Mouse (Mus musculus) forebrain, embryonic 15.5 days (tissue): ENCODE results near the gene Fpr2. TPM values are rescaled to one million over a fixed set of nuclear protein-coding genes. Genes with fewer than 3 reads are reported as not detected.

Source experiments
- ATAC-seq: fragments of 200-750 bp; cut with Nextera tagmentation; replicated peaks from 2 replicates; pipeline ENCODE4 v1.8.0; 2017; ENCODE audit warnings: mild to moderate bottlenecking, moderate TSS enrichment, moderate library complexity
- H3K27ac ChIP-seq: fragments of 300-500 bp; sonication (generic); replicated peaks from 2 replicates; pipeline ENCODE4 v1.5.1; 2015; ENCODE audit warnings: mild to moderate bottlenecking, inconsistent platforms
- H3K27me3 ChIP-seq: fragments of 300-500 bp; sonication (generic); 2 replicates; pipeline ENCODE4 v1.6.1; 2015; ENCODE audit warnings: inconsistent platforms
- H3K36me3 ChIP-seq: fragments of 300-500 bp; sonication (generic); 2 replicates; pipeline ENCODE4 v1.6.1; 2015; ENCODE audit warnings: mild to moderate bottlenecking, inconsistent platforms
- H3K4me1 ChIP-seq: fragments of 300-500 bp; sonication (generic); 2 replicates; pipeline ENCODE4 v1.6.1; 2015; ENCODE audit warnings: inconsistent platforms
- H3K4me2 ChIP-seq: fragments of 300-500 bp; sonication (generic); replicated peaks from 2 replicates; pipeline ENCODE4 v1.6.1; 2015; ENCODE audit warnings: mild to moderate bottlenecking, inconsistent platforms
- H3K4me3 ChIP-seq: fragments of 300-500 bp; sonication (generic); 2 replicates; pipeline ENCODE4 v1.5.1; 2015; ENCODE audit warnings: mild to moderate bottlenecking, inconsistent platforms
- H3K9ac ChIP-seq: fragments of 300-500 bp; sonication (generic); replicated peaks from 2 replicates; pipeline ENCODE4 v1.6.1; 2015; ENCODE audit warnings: mild to moderate bottlenecking, inconsistent platforms
- H3K9me3 ChIP-seq: fragments of 300-500 bp; sonication (generic); 2 replicates; pipeline ENCODE4 v1.6.1; 2016; ENCODE audit warnings: inconsistent platforms
- WGBS: fragments of 180-500 bp; shearing (Covaris S2); methylation state at CpG from one replicate; pipeline ENCODE4 v1.1.7; 2015; ENCODE audit warnings: mixed read lengths; 5-methylcytosine and 5-hydroxymethylcytosine counted together
- polyA plus RNA-seq: library from polyadenylated mRNA; unstranded; fragments of >200 nt; fragmentation: Nextera tagmentation; extraction: Ambion mirVana; gene quantifications from 2 replicates; pipeline ENCODE4 v1.2.1, GENCODE M21; 2015

Gene Fpr2
- polyA plus RNA-seq, 1 experiment from 2014 or later = not detected

GRCm38 (mm10) chr17:17856612-17857011 is 31.0 kb upstream of the Fpr2 start:
- H3K9ac ChIP-seq = no peak overlapping the region

DNA sequence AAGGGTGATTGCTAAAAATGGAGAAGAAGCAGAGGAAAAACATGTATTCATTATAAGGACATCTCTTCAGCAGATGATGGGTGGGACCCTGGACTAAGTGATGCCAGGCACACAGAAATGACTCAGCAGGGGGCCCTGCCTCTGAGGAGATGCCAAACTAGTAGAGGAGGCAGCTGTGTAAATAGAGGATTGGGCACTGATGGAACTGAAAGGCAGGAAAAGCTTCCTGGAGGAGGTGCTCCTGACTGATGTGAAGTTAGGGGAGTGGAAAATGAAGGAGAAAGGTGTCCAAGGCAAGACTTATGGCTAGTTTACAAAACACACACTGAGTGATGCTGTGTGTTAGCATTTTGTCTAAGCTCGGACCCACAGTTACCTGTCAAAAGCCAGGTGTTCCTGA is 30.2 kb upstream of the Fpr2 start:
- no peak overlapping the region for H3K4me3 ChIP-seq
- WGBS = 90% methylated on average over 1 of the region's 1 CpGs
- no peaks in the 10 kb centered on the region for H3K27me3 ChIP-seq
- H3K9ac ChIP-seq = no peak overlapping the region
- no peak overlapping the region for H3K27ac ChIP-seq
- no peaks in the 10 kb centered on the region for H3K36me3 ChIP-seq
- no peaks in the 10 kb centered on the region for H3K9me3 ChIP-seq
- no peaks in the 10 kb centered on the region for H3K4me1 ChIP-seq
- no peak overlapping the region for H3K4me2 ChIP-seq
- ATAC-seq = no peak

More at GRCm38 (mm10) chr17:17856612-17857011, 31.0 kb upstream of the Fpr2 start:
- H3K4me2 ChIP-seq = no peak overlapping the region
- no peaks in the 10 kb centered on the region for H3K9me3 ChIP-seq
- H3K36me3 ChIP-seq = no peaks in the 10 kb centered on the region
- no peak overlapping the region for H3K27ac ChIP-seq
- no peaks in the 10 kb centered on the region for H3K27me3 ChIP-seq
- no peaks in the 10 kb centered on the region for H3K4me1 ChIP-seq
- ATAC-seq = peak; percentile 16; the same call in 1 of the 2 replicates
- H3K4me3 ChIP-seq = no peak overlapping the region
- 81% methylated on average over 1 of the region's 1 CpGs for WGBS

GRCm38 (mm10) chr17:17860110-17860509 is 27.5 kb upstream of the Fpr2 start:
- H3K9ac ChIP-seq = no peak overlapping the region
- 98% methylated on average over 3 of the region's 3 CpGs for WGBS

GRCm38 (mm10) chr17:17862360-17862759 is 25.3 kb upstream of the Fpr2 start:
- Histone ChIP-seq H3K27me3 (no peaks in the 10 kb centered on the region), H3K27ac (no peak overlapping the region), H3K9ac (no peak overlapping the region), H3K36me3 (0 out of 2 replicates have a peak, but pooled peaks cover 3% of the 10 kb centered on the region), H3K9me3 (no peaks in the 10 kb centered on the region), H3K4me1 (no peaks in the 10 kb centered on the region), H3K4me2 (no peak overlapping the region), H3K4me3 (no peak overlapping the region)
- WGBS = 83% methylated on average over 1 of the region's 1 CpGs
- no peak for ATAC-seq

More at GRCm38 (mm10) chr17:17860110-17860509, 27.5 kb upstream of the Fpr2 start:
- Histone ChIP-seq H3K4me1 (no peaks in the 10 kb centered on the region), H3K27ac (no peak overlapping the region), H3K36me3 (no peaks in the 10 kb centered on the region), H3K27me3 (no peaks in the 10 kb centered on the region), H3K9me3 (no peaks in the 10 kb centered on the region), H3K4me3 (no peak overlapping the region), H3K4me2 (no peak overlapping the region)
- no peak for ATAC-seq

DNA sequence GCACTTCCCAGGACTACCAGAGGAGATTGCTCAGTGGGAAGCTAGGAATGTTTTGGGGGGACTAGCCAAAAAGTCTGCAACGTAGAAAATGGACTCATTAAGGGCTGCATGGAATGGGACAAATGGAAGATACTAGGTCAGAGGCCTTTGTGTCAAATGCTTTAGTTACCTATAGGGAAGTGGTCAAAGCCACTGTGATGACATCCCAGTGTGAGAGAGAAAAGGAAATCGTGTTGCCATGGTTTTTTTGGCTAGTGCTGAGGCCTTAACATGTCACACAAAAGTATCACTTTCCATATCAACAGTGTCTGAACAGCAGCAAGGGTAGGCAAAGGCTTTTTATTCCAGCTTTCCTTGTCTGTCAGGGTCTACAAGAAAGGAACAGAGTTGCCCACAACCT is 22.5 kb upstream of the Fpr2 start:
- no peak for ATAC-seq
- H3K27ac ChIP-seq = no peak overlapping the region
- H3K4me2 ChIP-seq = no peak overlapping the region
- no peak overlapping the region for H3K9ac ChIP-seq
- WGBS = 61% methylated on average over 2 of the region's 2 CpGs
- H3K4me3 ChIP-seq = no peak overlapping the region
- H3K9me3 ChIP-seq = no peaks in the 10 kb centered on the region
- H3K36me3 ChIP-seq = 0 out of 2 replicates have a peak, but pooled peaks cover 3% of the 10 kb centered on the region
- no peaks in the 10 kb centered on the region for H3K4me1 ChIP-seq
- no peaks in the 10 kb centered on the region for H3K27me3 ChIP-seq

GRCm38 (mm10) chr17:17866801-17867469 is 20.7 kb upstream of the Fpr2 start:
- ATAC-seq = no peak
- Histone ChIP-seq H3K4me3 (no peak overlapping the region), H3K9me3 (no peaks in the 10 kb centered on the region), H3K27me3 (no peaks in the 10 kb centered on the region), H3K4me1 (no peaks in the 10 kb centered on the region), H3K27ac (no peak overlapping the region), H3K9ac (no peak overlapping the region), H3K36me3 (0 out of 2 replicates have a peak, but pooled peaks cover 3% of the 10 kb centered on the region), H3K4me2 (no peak overlapping the region)
- 84% methylated on average over 11 of the region's 11 CpGs for WGBS

GRCm38 (mm10) chr17:17870892-17871550 is 16.6 kb upstream of the Fpr2 start:
- Histone ChIP-seq H3K27ac (no peak overlapping the region), H3K9ac (no peak overlapping the region), H3K4me3 (no peak overlapping the region), H3K27me3 (no peaks in the 10 kb centered on the region), H3K36me3 (0 out of 2 replicates have a peak, but pooled peaks cover under 1% of the 10 kb centered on the region), H3K4me1 (no peaks in the 10 kb centered on the region), H3K4me2 (no peak overlapping the region), H3K9me3 (0 out of 2 replicates have a peak, but pooled peaks cover 7% of the 10 kb centered on the region)
- WGBS = 79% methylated on average over 2 of the region's 2 CpGs
- ATAC-seq = no peak

GRCm38 (mm10) chr17:17871697-17872096 is 15.9 kb upstream of the Fpr2 start:
- ATAC-seq = no peak
- Histone ChIP-seq H3K36me3 (no peaks in the 10 kb centered on the region), H3K9ac (no peak overlapping the region), H3K27ac (no peak overlapping the region), H3K4me2 (no peak overlapping the region), H3K4me1 (no peaks in the 10 kb centered on the region), H3K4me3 (no peak overlapping the region), H3K27me3 (no peaks in the 10 kb centered on the region), H3K9me3 (0 out of 2 replicates have a peak, but pooled peaks cover 7% of the 10 kb centered on the region)
- 88% methylated on average over 2 of the region's 2 CpGs for WGBS

- no peaks in the 10 kb centered on the region for H3K27me3 ChIP-seq
- no peaks in the 10 kb centered on the region for H3K4me1 ChIP-seq
- no peak overlapping the region for H3K27ac ChIP-seq
- no peak for ATAC-seq
- H3K9me3 ChIP-seq = no peaks in the 10 kb centered on the region
- H3K4me2 ChIP-seq = no peak overlapping the region
- H3K36me3 ChIP-seq = no peaks in the 10 kb centered on the region
- H3K4me3 ChIP-seq = no peak overlapping the region
- no peak overlapping the region for H3K9ac ChIP-seq
- 88% methylated on average over 1 of the region's 1 CpGs for WGBS
Observed at GRCm38 (mm10) chr17:17879347-17879746, 8.3 kb upstream of the Fpr2 start.

DNA sequence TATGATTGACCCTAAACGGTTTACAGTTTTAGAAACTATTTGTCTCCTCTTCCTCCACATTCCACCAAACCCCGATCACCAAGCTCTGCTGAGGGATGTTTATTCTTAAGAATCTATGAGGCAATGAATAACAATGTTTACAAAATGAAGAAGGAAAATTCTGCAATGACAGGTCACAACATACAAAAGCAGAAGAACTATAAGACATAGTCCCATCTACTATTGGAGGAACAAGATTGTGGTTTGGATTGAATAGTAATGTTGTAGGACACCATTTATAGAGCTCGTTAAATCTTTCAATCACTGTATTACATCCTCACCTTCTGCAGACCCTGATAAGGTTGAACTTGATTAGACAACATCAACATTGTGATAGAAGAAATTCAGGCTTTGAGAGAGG is 5.0 kb upstream of the Fpr2 start:
- no peak for ATAC-seq

GRCm38 (mm10) chr17:17883840-17884239 is 3.8 kb upstream of the Fpr2 start, which contains the start of gene Fpr1:
Gene Fpr1 (minus strand): TSS chr17:17883940.
- Histone ChIP-seq H3K4me1 (no peaks in the 10 kb centered on the region), H3K27me3 (no peaks in the 10 kb centered on the region), H3K36me3 (no peaks in the 10 kb centered on the region), H3K4me3 (no peak within 1 kb of the TSS), H3K27ac (no peak within 1 kb of the TSS), H3K9ac (no peak within 1 kb of the TSS), H3K4me2 (no peak within 1 kb of the TSS), H3K9me3 (no peaks in the 10 kb centered on the region)
- 63% methylated on average over 1 of the region's 1 CpGs for WGBS
- no peak for ATAC-seq

More for the DNA sequence above, 5.0 kb upstream of the Fpr2 start:
- Histone ChIP-seq H3K9ac (no peak overlapping the region), H3K27me3 (no peaks in the 10 kb centered on the region), H3K9me3 (no peaks in the 10 kb centered on the region), H3K4me3 (no peak overlapping the region), H3K36me3 (no peaks in the 10 kb centered on the region), H3K4me2 (no peak overlapping the region), H3K27ac (no peak overlapping the region), H3K4me1 (no peaks in the 10 kb centered on the region)
- 81% methylated on average over 3 of the region's 3 CpGs for WGBS

DNA sequence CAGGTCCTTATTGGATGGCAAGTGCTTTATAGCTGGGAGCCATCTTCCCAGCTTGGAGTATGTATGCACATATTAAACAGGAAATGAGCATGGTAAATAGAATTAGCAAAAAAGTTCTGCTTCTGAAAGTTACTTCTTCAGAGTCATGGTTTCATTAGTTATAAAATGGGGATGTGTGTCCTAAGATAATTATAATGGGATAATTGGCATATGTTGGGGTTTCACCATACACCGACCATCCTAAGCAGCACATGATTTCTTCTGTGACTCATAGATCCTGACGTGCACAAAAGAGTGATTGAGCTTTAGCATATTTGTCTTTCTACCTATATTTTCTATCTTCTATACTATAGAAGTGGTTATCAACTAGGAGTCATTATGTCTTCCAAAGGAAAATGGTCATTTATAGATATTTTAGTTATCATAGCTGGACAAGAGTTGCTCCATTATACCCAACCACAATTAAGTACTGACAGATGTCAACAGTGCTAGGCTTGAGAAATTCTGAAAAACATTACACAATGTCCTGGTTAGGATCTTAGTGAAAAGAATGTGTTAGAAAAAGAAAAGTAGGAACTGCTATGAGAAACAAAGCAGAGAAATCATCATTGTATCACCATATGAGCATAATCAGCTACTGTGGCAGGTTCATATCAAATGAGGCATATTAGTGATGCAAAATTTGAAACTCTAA is 2.3 kb downstream of the Fpr2 start:
- WGBS = 90% methylated on average over 2 of the region's 2 CpGs
- no peaks in the 10 kb centered on the region for H3K27me3 ChIP-seq

More for the DNA sequence above, 2.3 kb downstream of the Fpr2 start:
- Histone ChIP-seq H3K4me1 (no peaks in the 10 kb centered on the region), H3K36me3 (no peaks in the 10 kb centered on the region), H3K4me3 (no peak overlapping the region), H3K27ac (no peak overlapping the region), H3K9ac (no peak overlapping the region), H3K9me3 (no peaks in the 10 kb centered on the region), H3K4me2 (no peak overlapping the region)
- ATAC-seq = no peak
